Mouse (Mus musculus): ENCODE results near the gene Fgf15.

Fgf15 gene

DNA sequence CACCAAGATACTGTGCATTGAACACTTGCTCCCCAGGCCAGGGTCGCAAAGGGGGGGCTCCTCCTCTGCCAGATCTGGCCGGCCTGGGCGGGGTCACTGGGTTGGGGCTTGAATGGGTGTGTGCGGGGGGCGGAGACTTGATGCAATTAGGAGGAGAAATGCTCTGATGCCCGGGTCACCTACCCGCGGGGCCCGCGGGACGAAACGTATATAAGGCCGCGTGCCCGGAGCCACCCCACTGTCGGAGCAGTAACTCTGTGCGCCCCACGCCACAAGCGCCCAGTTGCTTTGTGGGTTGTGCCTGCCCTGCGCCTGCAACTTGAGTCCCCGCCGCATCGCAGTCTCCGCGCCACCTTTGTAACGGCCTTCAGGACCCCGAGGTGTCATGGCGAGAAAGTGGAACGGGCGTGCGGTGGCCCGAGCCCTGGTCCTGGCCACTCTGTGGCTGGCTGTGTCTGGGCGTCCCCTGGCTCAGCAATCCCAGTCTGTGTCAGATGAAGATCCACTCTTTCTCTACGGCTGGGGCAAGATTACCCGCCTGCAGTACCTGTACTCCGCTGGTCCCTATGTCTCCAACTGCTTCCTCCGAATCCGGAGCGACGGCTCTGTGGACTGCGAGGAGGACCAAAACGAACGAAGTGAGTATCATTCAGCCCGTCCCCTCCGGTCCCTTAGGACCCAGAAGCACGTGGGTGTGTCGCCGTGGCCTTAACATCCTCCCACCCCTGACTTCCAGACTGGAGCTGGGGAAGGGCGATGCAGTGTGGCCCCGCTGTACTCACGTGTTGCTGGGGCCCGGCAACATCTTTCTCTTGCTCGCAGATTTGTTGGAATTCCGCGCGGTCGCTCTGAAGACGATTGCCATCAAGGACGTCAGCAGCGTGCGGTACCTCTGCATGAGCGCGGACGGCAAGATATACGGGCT is at the start of gene Fgf15:
TSS of gene Fgf15 (plus strand) at position 238 of the 925 bp plus-strand sequence.
- DNase-seq (ENCODE audit: extremely low read depth, low read depth): no peak

DNA sequence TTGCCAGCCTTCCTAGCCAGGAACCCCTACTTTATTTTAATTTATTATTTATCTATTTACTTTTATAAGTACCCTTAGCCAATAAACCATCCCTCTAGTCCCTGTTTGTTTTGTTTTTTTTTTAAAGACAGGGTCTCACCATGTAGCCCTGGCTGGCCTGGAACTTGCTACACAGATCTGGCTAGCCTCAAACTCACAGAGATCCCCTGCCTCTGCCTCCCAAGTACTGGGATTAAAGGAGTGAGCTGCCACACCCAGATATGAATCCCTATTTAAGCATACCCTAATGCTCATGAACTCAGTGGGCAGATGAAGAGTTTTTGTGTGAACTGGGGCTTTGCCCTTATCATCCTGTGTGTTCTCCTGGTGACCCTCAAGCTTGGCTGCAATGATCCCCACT is 49.3 kb upstream of the Fgf15 start, which contains the start of gene Fgf4:
TSS of gene Fgf4 (plus strand) at position 301 of the 400 bp plus-strand sequence.
- DNase-seq (ENCODE audit: extremely low read depth, low read depth): no peak

GRCm38 (mm10) chr7:144851321-144851720 is 45.0 kb upstream of the Fgf15 start:
- no peak for DNase-seq (ENCODE audit: extremely low read depth, low read depth)

- no peak for DNase-seq (ENCODE audit: extremely low read depth, low read depth)
Observed at GRCm38 (mm10) chr7:144854966-144855365, 41.4 kb upstream of the Fgf15 start.

- DNase-seq (ENCODE audit: extremely low read depth, low read depth): no peak
Observed at GRCm38 (mm10) chr7:144857158-144857557, 39.2 kb upstream of the Fgf15 start.

DNA sequence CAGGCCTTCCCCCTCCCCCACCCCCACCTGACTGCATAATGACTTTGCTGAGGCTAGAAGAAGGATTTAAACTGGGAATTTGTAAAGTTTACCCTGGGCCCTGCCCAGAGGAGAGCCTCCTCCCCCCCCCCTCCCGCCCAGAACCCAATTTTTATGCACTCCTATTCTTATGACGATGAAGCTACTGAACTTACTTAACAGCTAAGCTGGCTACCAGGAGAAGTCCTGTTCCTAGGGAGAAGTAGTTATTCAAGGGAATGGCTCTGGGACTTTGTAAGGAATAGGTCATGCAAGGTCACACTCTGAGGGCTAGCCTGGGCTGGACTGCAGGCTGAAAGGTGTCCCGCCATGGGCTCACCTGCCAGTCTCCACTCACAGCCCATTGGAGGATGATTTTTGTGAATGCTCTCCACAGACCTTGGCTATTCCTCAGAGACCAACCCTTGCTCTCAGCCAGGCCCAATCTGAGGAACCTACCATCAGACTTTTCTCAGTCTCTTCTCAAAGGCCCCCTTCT is 38.4 kb upstream of the Fgf15 start:
- DNase-seq (ENCODE audit: extremely low read depth, low read depth): no peak

DNA sequence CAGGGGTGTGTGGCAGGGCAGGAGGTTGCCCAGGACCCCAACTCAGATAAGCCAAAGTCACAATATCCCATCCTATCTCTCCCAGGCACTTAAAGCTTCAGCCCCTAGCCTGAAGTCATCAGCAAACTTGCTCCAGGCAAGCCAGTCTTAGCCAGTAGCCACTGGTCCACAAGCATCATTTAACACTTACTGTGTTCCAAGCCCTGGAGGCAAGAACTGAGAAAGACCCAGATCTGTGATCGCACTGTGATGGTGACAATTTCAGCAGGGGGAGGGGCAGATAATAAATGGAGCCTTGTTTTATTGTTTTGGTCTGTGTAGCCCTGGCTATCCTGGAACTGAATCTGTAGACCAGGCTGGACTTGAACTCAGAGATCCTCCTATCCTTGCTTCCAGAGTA is 37.6 kb upstream of the Fgf15 start:
- DNase-seq (ENCODE audit: extremely low read depth, low read depth): no peak

GRCm38 (mm10) chr7:144861056-144861768 is 35.1 kb upstream of the Fgf15 start:
- DNase-seq (ENCODE audit: extremely low read depth, low read depth): no peak

GRCm38 (mm10) chr7:144861769-144862070 is 34.6 kb upstream of the Fgf15 start:
- DNase-seq (ENCODE audit: extremely low read depth, low read depth): no peak

GRCm38 (mm10) chr7:144862126-144862525 is 34.2 kb upstream of the Fgf15 start:
- no peak for DNase-seq (ENCODE audit: extremely low read depth, low read depth)

GRCm38 (mm10) chr7:144862712-144863111 is 33.6 kb upstream of the Fgf15 start:
- no peak for DNase-seq (ENCODE audit: extremely low read depth, low read depth)

GRCm38 (mm10) chr7:144863196-144863595 is 33.1 kb upstream of the Fgf15 start:
- no peak for DNase-seq (ENCODE audit: extremely low read depth, low read depth)

DNA sequence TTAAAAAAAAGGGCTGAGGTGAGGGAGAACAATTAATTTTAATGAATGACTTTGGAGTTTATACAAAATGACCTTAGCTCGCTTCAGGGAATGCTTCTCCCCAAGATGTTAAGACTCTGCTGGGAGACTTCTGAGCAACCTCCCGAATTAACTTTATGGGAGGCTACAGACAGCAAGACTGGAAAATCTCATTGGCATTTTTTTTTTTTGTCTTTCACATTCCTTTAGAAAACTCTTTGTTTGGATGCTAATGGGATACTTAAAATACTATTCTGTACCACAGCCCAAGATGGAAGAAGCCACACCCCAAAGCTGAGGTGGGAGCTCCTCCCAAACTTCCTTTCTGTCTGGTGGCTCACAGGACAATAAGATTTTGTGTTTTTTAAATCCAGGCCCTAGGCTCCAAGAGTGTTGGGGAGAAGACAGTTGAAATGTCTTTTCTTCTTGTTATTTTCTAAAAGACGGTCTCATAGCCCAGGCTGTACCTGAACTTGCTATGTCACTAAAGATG is 32.1 kb upstream of the Fgf15 start:
- DNase-seq (ENCODE audit: extremely low read depth, low read depth): no peak

- no peak for DNase-seq (ENCODE audit: extremely low read depth, low read depth)
Observed at GRCm38 (mm10) chr7:144867161-144867560, 29.2 kb upstream of the Fgf15 start.

GRCm38 (mm10) chr7:144867602-144868001 is 28.7 kb upstream of the Fgf15 start:
- DNase-seq (ENCODE audit: extremely low read depth, low read depth): no peak

DNA sequence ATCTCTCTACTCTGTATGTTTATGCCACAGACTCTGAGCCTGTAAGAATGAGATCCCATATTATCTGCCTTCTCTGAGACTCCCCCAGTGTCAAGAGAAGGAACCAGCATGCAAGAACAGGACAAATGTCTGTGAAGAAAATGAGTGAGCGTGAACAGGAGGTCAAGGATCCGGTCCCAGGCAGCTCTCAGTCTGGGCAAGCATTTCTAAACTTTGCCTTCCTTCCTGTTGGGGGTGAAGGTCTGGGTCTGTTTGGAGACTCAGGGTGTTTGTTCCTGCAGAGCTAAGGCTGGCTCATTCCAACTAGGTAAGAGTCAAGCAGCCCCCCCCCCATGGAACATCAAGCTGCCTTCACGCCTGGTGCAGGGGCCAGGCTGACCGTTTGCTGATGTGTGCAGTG is 23.9 kb upstream of the Fgf15 start:
- DNase-seq (ENCODE audit: extremely low read depth, low read depth): no peak

DNA sequence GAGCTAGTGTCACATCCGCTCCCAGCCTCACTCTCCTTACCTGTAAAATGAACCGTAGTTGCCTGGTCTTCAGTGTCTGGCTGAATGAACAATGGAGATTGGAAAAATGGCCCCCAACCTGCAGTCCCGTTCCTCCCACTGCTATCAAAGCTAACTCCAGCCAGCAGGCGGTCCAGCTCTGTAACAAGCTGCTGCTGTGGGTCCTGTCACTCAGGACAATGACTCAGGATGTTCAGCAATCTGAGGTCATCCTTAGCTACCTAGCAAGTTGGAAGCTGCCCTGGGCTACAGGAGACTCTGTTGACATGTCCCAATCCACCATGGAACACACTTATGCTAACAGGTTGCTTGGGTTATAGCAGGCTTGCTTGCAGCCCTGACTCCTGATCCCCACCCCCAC is 23.2 kb upstream of the Fgf15 start:
- DNase-seq (ENCODE audit: extremely low read depth, low read depth): no peak

DNA sequence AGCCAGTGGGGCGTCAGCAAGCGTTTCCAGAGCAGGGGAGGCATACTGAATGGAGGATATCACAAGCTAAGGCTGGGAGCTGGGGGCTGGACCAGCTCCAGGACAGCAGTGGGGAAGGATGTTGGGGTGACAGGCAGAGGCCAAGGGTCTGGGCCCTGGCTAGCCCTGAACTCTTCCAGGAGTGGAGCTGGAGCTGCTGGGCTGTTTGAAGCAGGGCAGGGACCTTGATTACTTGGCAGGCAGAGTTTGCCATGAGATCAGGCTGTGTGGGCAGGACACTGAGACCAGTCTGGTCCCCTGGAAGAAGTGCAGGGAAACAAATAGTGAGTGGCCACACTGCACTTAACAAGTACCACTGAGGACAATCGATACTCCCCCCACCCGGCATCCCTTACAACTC is 22.1 kb upstream of the Fgf15 start:
- no peak for DNase-seq (ENCODE audit: extremely low read depth, low read depth)

GRCm38 (mm10) chr7:144878401-144878800 is 17.9 kb upstream of the Fgf15 start:
- no peak for DNase-seq (ENCODE audit: extremely low read depth, low read depth)

DNA sequence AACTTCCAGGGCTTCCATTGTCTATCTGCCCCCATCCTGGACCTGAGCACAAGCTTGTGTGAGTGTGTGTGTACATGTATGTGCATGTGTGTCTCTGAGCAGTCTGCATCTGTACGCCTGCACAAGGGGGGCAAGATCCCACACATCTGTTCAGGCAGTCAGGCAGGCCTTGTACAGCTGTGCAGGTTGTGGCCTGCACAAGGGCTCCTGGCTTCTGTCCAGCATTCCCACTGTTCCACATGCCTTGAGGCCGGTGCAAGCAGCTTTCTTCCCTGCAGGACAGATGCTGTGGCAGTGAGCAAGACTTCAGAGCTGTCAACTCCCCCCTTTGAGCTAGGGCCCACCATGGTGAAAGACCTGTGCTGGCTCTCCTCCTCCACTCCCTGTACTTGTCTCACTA is 13.2 kb upstream of the Fgf15 start:
- DNase-seq (ENCODE audit: extremely low read depth, low read depth): no peak

- no peak for DNase-seq (ENCODE audit: extremely low read depth, low read depth)
Observed at GRCm38 (mm10) chr7:144887672-144888071, 8.7 kb upstream of the Fgf15 start.

Measured in MEL-GATA-1-ER (cell line).